Mouse (Mus musculus) heart, adult 10 weeks (tissue): ENCODE measurements around the gene Tprg. TPM values are rescaled to one million over a fixed set of nuclear protein-coding genes. Genes with fewer than 3 reads are reported as not detected.

Experiments used
- polyA plus RNA-seq: library from polyadenylated mRNA; stranded (reverse); fragments of 350-450 nt; fragmentation: Illumina TruSeq; extraction: RNeasy Lipid Tissue Mini Kit (QIAGEN cat#74804); gene quantifications from one replicate; pipeline ENCODE4 v1.2.3, GENCODE M21; 2014; ENCODE audit warnings: low read depth, low replicate concordance

Gene Tprg
- not detected for polyA plus RNA-seq

DNA sequence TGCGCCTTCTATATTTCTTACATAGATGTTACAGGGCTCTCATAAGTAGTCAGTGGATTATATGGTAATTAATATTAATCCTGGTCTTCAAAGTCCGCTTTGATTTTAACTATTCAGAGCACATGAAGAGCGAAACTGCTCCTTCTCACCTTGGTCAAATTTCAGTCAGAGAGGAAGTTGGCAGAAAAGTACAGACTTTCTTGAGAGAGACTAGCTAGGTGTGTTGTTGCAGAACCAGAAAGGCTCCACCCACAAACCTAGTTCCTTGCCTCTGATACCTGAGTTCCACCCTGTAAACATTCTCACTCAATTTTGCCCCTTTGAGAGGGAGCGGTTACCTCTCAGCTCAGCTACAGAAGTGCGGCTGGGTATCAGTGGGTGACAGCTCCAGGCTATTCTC lies at the start of gene Tprg:
Gene Tprg (plus strand): TSS at position 301 of the 400 bp plus-strand sequence.

